Mouse (Mus musculus) hindbrain, embryonic 10.5 days (tissue): ENCODE measurements at regions not wholly inside any gene's neighbourhood (a gene's known extent, or its start where the extent isn't known, plus 50 kb on each side); places are given as distances from the start of the nearest gene placed in this dataset.
A peak's percentile ranks its signal among the peaks of the same experiment; 100 is the strongest.

ENCODE experiments used
- DNase-seq: peaks from one replicate; pipeline ENCODE4 v3.0.0-alpha.2; 2017; ENCODE audit warnings: low spot score
- H3K27ac ChIP-seq: fragments of 300-500 bp; sonication (generic); 2 replicates; pipeline ENCODE4 v1.5.1; 2016; ENCODE audit warnings: mild to moderate bottlenecking, moderate library complexity
- H3K27me3 ChIP-seq: fragments of 300-500 bp; sonication (generic); 2 replicates; pipeline ENCODE4 v1.6.1; 2016; ENCODE audit warnings: mild to moderate bottlenecking; ENCODE audit not compliant: poor library complexity, insufficient read depth, severe bottlenecking
- H3K36me3 ChIP-seq: fragments of 300-500 bp; sonication (generic); 2 replicates; pipeline ENCODE4 v1.6.1; 2016; ENCODE audit warnings: mild to moderate bottlenecking, moderate library complexity
- H3K4me1 ChIP-seq: fragments of 300-500 bp; sonication (generic); replicated peaks from 2 replicates; pipeline ENCODE4 v1.6.1; 2016; ENCODE audit warnings: mild to moderate bottlenecking
- H3K4me3 ChIP-seq: fragments of 300-500 bp; sonication (generic); 2 replicates; pipeline ENCODE4 v1.5.1; 2016; ENCODE audit warnings: mild to moderate bottlenecking, moderate library complexity
- H3K9me3 ChIP-seq: fragments of 300-500 bp; sonication (generic); 2 replicates; pipeline ENCODE4 v1.6.1; 2016; ENCODE audit warnings: mild to moderate bottlenecking, moderate library complexity
- WGBS: fragments of 180-500 bp; shearing (Covaris S2); methylation state at CpG from one replicate; pipeline ENCODE4 v1.1.7; 2016; 5-methylcytosine and 5-hydroxymethylcytosine counted together

- no peak overlapping the region for H3K4me3 ChIP-seq
- H3K27ac ChIP-seq: no peak overlapping the region
- H3K4me1 ChIP-seq: peaks cover 12% of the 10 kb centered on the region; the same call in 1 of the 2 replicates
- no peaks in the 10 kb centered on the region for H3K9me3 ChIP-seq
- H3K36me3 ChIP-seq: no peaks in the 10 kb centered on the region
- DNase-seq: no peak
- 80% methylated on average over 4 of the region's 4 CpGs for WGBS
- no peaks in the 10 kb centered on the region for H3K27me3 ChIP-seq
These were observed 166.6 kb upstream of the Cited2 start for GRCm38 (mm10) chr10:17556391-17556790.

DNA sequence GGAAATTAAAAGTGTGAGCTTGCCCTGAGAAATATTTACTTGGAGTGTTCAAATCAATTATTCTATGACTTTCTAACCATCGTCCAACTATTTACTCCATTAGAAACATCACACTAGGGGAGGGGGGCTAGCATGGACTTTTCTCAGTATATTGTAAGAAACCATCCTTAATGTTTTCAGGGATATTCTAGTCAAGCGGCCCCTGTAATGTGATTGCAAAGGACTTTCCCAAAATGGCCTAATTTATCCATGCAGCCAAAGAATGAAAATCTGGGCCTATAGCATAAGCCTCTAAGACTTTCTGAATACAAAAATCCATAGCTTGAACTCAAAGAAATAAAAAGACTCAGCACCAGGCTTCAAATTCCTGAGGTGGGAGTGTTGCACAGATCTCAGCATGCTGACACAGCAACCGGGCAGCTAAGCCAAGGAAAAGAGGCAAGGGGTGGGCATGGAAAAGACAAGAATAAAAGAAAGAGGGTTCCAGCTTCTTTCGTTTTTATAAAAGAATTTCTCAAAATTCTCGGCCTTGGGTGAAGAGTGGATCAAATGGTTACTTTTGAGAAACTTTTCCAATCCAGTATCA lies 163.6 kb upstream of the Cited2 start:
- DNase-seq: no peak
- 45% methylated on average over 5 of the region's 5 CpGs for WGBS

DNA sequence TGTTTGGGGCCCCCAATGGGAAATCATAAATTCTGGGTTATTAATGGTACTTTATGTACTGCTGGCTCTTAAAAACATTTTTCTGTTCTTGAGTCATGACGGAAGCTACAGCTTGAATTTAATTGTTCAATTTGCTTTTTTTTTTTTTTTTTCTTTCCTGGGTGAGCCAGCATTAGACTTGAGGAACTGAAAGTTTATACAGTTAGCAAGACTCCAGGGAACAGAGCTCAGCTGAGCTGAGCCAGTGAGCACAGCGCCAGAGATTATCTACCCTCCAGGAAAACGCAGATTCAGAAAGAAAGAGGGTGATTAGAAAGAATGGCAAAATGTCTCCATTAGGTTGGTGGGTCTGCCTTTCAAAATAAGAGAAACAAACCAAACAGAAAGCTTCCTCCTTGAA lies 163.0 kb upstream of the Cited2 start:
- no peak for DNase-seq
- H3K27me3 ChIP-seq: no peaks in the 10 kb centered on the region
- H3K36me3 ChIP-seq: no peaks in the 10 kb centered on the region
- H3K4me3 ChIP-seq: no peak overlapping the region
- peaks cover 28% of the 10 kb centered on the region for H3K4me1 ChIP-seq
- H3K27ac ChIP-seq: no peak overlapping the region; the same call in 1 of the 2 replicates
- 44% methylated on average over 3 of the region's 3 CpGs for WGBS
- H3K9me3 ChIP-seq: no peaks in the 10 kb centered on the region

More for the DNA sequence above, 163.6 kb upstream of the Cited2 start:
- H3K27ac ChIP-seq: no peak overlapping the region
- peaks cover 28% of the 10 kb centered on the region for H3K4me1 ChIP-seq
- no peaks in the 10 kb centered on the region for H3K36me3 ChIP-seq
- H3K4me3 ChIP-seq: no peak overlapping the region
- no peaks in the 10 kb centered on the region for H3K27me3 ChIP-seq
- H3K9me3 ChIP-seq: no peaks in the 10 kb centered on the region

DNA sequence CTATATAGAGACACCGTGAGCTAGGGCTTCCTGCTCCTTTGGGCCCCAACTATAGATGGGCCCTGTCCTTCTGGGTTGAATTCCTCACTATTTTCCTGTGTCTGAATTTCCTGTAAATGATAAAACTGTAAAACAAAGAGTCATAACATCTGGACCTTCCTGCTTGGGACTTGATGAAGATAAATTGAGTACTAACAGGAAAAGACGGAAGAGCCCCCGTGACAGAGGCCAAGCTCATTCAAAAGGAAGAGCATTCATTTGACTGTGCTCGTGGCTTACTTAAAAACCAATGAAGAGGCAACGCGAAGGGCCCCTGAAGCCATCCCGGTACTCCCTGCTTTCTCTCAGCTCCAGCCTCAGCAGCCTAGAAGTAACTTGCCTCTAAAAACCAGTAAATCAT lies 161.6 kb upstream of the Cited2 start:
- no peak overlapping the region for H3K4me3 ChIP-seq
- no peak for DNase-seq
- no peaks in the 10 kb centered on the region for H3K9me3 ChIP-seq
- H3K4me1 ChIP-seq: peaks cover 28% of the 10 kb centered on the region
- WGBS: 75% methylated on average over 7 of the region's 7 CpGs
- H3K36me3 ChIP-seq: no peaks in the 10 kb centered on the region
- H3K27ac ChIP-seq: no peak overlapping the region
- no peaks in the 10 kb centered on the region for H3K27me3 ChIP-seq

GRCm38 (mm10) chr10:17561977-17562376 lies 161.0 kb upstream of the Cited2 start:
- H3K27me3 ChIP-seq: no peaks in the 10 kb centered on the region
- H3K36me3 ChIP-seq: no peaks in the 10 kb centered on the region
- peak overlapping the region; percentile 16; the same call in 1 of the 2 replicates for H3K27ac ChIP-seq
- 87% methylated on average over 5 of the region's 5 CpGs for WGBS
- H3K9me3 ChIP-seq: no peaks in the 10 kb centered on the region
- no peak for DNase-seq
- no peak overlapping the region for H3K4me3 ChIP-seq
- H3K4me1 ChIP-seq: peaks cover 28% of the 10 kb centered on the region

DNA sequence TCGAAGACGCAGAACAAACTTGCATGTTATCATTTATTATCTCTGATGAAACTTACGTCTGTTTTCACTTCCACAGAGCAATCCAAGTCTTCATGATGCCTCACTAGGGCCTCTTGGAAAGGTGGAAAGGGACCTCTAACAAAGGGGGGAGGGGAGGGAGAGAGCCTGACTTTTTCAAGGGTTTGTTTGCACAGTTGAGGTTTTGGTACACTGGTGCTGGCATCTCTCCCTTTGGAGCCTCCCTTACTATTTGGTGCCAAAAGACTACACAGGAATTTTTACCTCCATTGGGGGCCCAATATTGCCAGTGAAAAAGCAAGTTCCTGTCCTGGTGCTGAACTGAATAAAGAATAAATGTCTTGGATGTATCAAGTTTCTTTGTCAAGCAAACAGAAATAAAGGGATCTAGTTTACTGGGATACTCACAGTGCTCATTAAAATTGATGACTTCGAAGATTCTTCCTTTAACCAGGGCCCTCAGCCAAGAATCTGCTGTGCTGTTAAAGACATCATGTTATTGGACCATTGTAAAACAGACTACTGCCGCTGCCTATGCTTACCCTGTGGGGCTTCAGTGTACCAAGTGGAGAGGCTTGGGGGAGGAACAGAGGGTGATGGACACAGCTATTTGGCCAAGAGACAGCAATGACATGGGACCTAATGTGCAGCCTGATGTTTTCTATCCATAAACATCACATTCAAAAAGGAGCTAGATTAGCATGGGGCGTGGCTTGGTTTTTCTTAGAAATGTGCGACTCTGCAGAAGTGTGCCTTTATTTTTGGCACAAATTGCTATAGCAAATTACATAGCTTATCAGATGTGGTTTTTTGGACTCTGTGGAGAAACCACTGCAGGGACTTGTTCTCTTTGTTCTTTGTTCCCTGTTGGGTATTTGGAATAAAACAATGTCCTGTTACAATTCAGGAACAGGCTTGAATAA lies 160.3 kb upstream of the Cited2 start:
- Histone ChIP-seq H3K27ac (no peak overlapping the region), H3K27me3 (no peaks in the 10 kb centered on the region), H3K4me3 (no peak overlapping the region), H3K9me3 (no peaks in the 10 kb centered on the region), H3K36me3 (no peaks in the 10 kb centered on the region), H3K4me1 (peaks cover 28% of the 10 kb centered on the region)
- DNase-seq: no peak
- 87% methylated on average over 7 of the region's 7 CpGs for WGBS

DNA sequence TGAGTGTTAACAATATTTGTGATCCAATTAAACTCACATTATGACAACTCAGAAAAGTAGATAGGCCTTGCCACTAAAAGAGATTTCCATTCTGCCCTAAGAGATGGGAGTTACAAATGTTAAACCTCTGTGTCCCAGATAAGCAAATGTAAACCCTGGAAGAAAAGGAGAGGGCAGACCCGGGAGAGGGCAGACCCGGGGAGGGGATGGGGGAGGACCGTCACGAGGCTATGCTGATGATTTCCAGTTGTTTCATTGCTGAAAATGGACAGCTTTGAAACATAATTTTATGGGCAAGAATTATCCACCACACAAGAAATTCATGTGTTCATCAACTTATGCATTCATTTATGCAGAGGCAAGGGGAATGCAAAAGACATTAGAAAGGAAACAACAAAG lies 159.7 kb upstream of the Cited2 start:
- no peaks in the 10 kb centered on the region for H3K9me3 ChIP-seq
- H3K36me3 ChIP-seq: no peaks in the 10 kb centered on the region
- 71% methylated on average over 4 of the region's 4 CpGs for WGBS
- H3K4me3 ChIP-seq: no peak overlapping the region
- DNase-seq: no peak
- no peaks in the 10 kb centered on the region for H3K27me3 ChIP-seq
- peaks cover 28% of the 10 kb centered on the region for H3K4me1 ChIP-seq
- H3K27ac ChIP-seq: no peak overlapping the region

DNA sequence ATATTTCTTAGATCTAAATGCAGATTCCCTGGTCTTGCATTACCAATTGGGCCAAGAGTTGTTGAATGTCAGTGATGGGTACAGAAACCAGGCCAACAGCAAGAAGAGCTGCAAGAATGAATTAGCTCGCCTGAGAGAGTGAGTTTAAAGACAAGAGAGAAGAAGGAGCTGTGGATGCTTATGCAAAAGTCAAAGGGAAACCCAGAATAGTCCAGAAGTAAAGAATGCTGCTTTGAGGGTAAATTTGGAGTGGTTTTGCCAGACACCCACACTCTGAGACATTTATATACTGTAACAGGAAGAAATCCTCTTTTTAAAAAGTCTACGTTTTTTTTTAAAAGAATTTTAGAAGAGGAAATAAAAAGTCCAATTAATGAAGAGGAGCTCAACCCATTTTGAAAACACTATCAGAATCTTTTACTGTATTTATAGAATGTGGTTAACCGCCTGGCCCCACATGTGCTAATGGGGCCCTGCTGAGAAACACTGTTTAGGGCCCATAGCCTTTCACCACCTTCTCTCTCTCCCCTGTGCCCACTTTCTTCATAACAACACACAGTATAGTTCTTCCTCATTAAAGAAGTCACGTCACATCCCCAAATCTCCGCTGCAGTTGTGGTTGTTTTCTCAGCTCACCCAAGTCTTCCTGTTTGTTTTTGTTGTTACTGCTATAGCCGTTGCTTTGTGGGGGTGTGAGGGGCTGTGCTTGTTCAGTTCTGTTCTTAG lies 158.0 kb upstream of the Cited2 start:
- no peaks in the 10 kb centered on the region for H3K27me3 ChIP-seq
- H3K36me3 ChIP-seq: no peaks in the 10 kb centered on the region
- H3K27ac ChIP-seq: no peak overlapping the region
- H3K4me1 ChIP-seq: peaks cover 21% of the 10 kb centered on the region
- H3K4me3 ChIP-seq: no peak overlapping the region
- H3K9me3 ChIP-seq: no peaks in the 10 kb centered on the region
- WGBS: 61% methylated on average over 6 of the region's 6 CpGs
- DNase-seq: no peak

- no peaks in the 10 kb centered on the region for H3K36me3 ChIP-seq
- whole genome bisulfite sequencing: 90% methylated on average over 5 of the region's 5 CpGs
- no peak for DNase-seq
- H3K9me3 ChIP-seq: no peaks in the 10 kb centered on the region
- no peaks in the 10 kb centered on the region for H3K27me3 ChIP-seq
- H3K27ac ChIP-seq: no peak overlapping the region
- peaks cover 16% of the 10 kb centered on the region for H3K4me1 ChIP-seq
- no peak overlapping the region for H3K4me3 ChIP-seq
These were observed 156.0 kb upstream of the Cited2 start for GRCm38 (mm10) chr10:17566975-17567374.

DNA sequence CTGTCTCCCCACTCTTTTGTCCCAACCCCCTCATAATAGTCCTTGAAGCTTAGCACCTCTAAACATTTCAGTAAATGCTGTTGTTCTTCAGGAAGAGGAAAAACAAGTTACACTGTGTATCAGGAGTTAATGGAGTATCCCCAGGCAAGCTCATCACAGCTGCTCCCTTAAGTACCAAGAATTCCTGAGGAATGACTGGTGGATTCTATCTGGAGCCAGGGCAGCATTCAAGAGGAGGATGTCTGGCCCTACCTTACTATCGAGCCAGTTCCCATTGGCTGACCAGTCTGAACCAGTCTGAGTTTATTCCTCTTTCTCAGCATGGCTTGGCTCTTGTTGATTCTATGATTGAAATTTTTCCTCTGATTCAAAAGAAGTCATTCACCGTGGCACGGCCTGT lies 155.4 kb upstream of the Cited2 start:
- no peaks in the 10 kb centered on the region for H3K27me3 ChIP-seq
- no peaks in the 10 kb centered on the region for H3K9me3 ChIP-seq
- WGBS: 93% methylated on average over 3 of the region's 3 CpGs
- no peak overlapping the region for H3K4me3 ChIP-seq
- no peak for DNase-seq
- H3K27ac ChIP-seq: no peak overlapping the region
- H3K4me1 ChIP-seq: peaks cover 12% of the 10 kb centered on the region
- no peaks in the 10 kb centered on the region for H3K36me3 ChIP-seq

DNA sequence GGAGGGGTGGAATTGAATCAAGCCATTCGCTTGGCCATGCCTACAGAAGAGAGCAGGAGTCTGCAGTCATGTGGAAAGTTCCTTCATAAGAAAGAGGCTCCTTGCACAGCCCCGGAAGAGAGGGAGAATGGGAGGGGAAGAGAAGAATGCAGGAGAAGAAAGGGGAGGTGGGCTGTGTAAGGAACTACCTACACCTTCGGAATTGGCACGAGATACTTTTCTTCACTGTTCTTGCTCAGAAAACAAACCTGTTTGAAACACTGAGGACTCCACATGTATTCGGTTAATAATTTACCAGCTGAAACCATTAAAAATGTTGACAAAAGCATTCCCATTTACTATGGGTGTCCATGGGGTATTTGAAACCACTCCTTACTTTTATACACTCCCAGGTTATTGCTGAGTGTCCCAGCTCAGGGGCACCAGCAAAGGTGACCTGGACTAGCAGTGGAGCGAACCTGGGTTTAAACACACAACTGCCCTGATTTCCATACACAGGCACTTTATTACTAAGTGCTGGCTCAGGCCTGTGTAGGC lies 153.4 kb upstream of the Cited2 start:
- Histone ChIP-seq H3K27ac (no peak overlapping the region), H3K36me3 (no peaks in the 10 kb centered on the region), H3K4me3 (no peak overlapping the region), H3K4me1 (no peaks in the 10 kb centered on the region), H3K9me3 (no peaks in the 10 kb centered on the region), H3K27me3 (no peaks in the 10 kb centered on the region)
- DNase-seq: no peak
- 81% methylated on average over 6 of the region's 6 CpGs for WGBS

DNA sequence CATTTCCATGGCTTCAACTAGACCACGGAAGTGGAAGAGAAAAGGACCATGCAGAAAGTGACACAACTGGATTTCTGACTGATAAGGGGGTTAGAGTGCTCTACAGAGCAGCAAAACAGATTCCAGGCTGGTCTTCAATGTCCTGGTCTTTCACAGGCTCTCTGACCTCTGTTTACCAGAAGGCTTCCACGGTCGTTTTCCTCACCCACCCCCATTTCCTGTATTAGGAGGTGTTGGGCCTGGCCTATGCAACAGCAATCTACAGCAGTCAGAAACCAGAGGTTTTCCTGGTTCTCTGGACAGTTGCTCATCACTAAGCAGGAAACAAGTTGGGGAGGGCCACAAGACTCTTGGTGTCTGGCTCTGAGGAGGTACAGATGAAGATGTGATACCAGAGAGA lies 148.1 kb upstream of the Cited2 start:
- H3K27ac ChIP-seq: peak overlapping the region; percentile 69; the same call in 1 of the 2 replicates

More for the DNA sequence above, 148.1 kb upstream of the Cited2 start:
- peaks cover 17% of the 10 kb centered on the region for H3K4me1 ChIP-seq
- no peaks in the 10 kb centered on the region for H3K27me3 ChIP-seq
- H3K9me3 ChIP-seq: no peaks in the 10 kb centered on the region
- no peak overlapping the region for H3K4me3 ChIP-seq
- no peak for DNase-seq
- no peaks in the 10 kb centered on the region for H3K36me3 ChIP-seq
- 65% methylated on average over 3 of the region's 3 CpGs for WGBS
